Mouse (Mus musculus) ES-E14 (cell line): ENCODE measurements around the gene Scn4b. TPM values are rescaled to one million over a fixed set of nuclear protein-coding genes. Genes with fewer than 3 reads are reported as not detected.

ENCODE experiments used
- DNase-seq: peaks from one replicate; pipeline ENCODE4 v3.0.0-alpha.2; 2013; ENCODE audit warnings: low read depth, low spot score
- H3K27ac ChIP-seq: 2 replicates; pipeline ENCODE4 v1.5.1; 2012; ENCODE audit warnings: low read depth, mild to moderate bottlenecking, low read length, moderate library complexity, mixed read lengths; ENCODE audit not compliant: poor library complexity, insufficient read depth, severe bottlenecking
- H3K36me3 ChIP-seq: 2 replicates; pipeline ENCODE4 v1.6.1; 2012; ENCODE audit warnings: mild to moderate bottlenecking, low read length, moderate library complexity, mixed read lengths; ENCODE audit not compliant: control insufficient read depth, poor library complexity, insufficient read depth, severe bottlenecking
- H3K4me1 ChIP-seq, 2 experiments: fragments of 150-350 bp in 1 of 2; sonication (generic) in 1 of 2; 2 replicates each; pipeline ENCODE4 v1.6.1; 2012; ENCODE audit warnings: low read length in 2 of 2, mild to moderate bottlenecking in 1 of 2, mixed read lengths in 1 of 2; ENCODE audit not compliant: control insufficient read depth in 2 of 2, insufficient read depth in 2 of 2, poor library complexity in 1 of 2
- H3K4me3 ChIP-seq, 2 experiments: fragments of 150-350 bp in 1 of 2; sonication (generic) in 1 of 2; 2 replicates each; pipeline ENCODE4 v1.5.1; 2012; ENCODE audit warnings: low read length in 2 of 2, low read depth in 1 of 2, mild to moderate bottlenecking in 1 of 2, mixed read lengths in 1 of 2; ENCODE audit not compliant: insufficient read depth in 1 of 2, poor library complexity in 1 of 2, severe bottlenecking in 1 of 2
- H3K9ac ChIP-seq: 2 replicates; pipeline ENCODE4 v1.6.1; 2012; ENCODE audit warnings: low read depth, mild to moderate bottlenecking, low read length, mixed read lengths; ENCODE audit not compliant: poor library complexity, insufficient read depth, severe bottlenecking
- H3K9me3 ChIP-seq: fragments of 150-350 bp; sonication (generic); 2 replicates; pipeline ENCODE4 v1.6.1; 2012; ENCODE audit warnings: low read depth, mild to moderate bottlenecking, low read length; ENCODE audit not compliant: control insufficient read depth, insufficient read depth
- CHD2 ChIP-seq: IDR thresholded peaks from 2 replicates; pipeline ENCODE4 v1.6.1; 2014; ENCODE audit warnings: mild to moderate bottlenecking, low read depth, low read length, inconsistent platforms
- HCFC1 ChIP-seq: IDR thresholded peaks from 2 replicates; pipeline ENCODE4 v1.6.1; 2012; ENCODE audit warnings: low read length, inconsistent platforms, borderline replicate concordance; ENCODE audit not compliant: insufficient read depth
- MAFK ChIP-seq: IDR thresholded peaks from 2 replicates; pipeline ENCODE4 v1.6.1; 2014; ENCODE audit warnings: mild to moderate bottlenecking, low read depth, low read length, inconsistent platforms; ENCODE audit not compliant: insufficient read depth
- ZC3H11A ChIP-seq: IDR thresholded peaks from 2 replicates; pipeline ENCODE4 v1.6.1; 2012; ENCODE audit warnings: low read depth, mild to moderate bottlenecking, inconsistent platforms, low read length, borderline replicate concordance
- ZNF384 ChIP-seq: IDR thresholded peaks from 2 replicates; pipeline ENCODE4 v1.6.1; 2012; ENCODE audit warnings: low read depth, low read length, inconsistent platforms
- in situ Hi-C, 2 experiments: fragments of 600-800 bp; cut with MboI; formaldehyde crosslinking; loops; one replicate each; pipeline ENCODE4 v1.15.1; 2025; ENCODE audit warnings: low sequenced_read_pairs in 2 of 2, inconsistent platforms in 1 of 2; ENCODE audit not compliant: unreplicated experiment in 2 of 2
- total RNA-seq: library from RNA; depleted of rRNA; stranded (reverse); fragments of 300-350 nt; gene quantifications from 2 replicates; pipeline ENCODE4 v1.2.3, GENCODE M21; 2012

The Scn4b gene
- total RNA-seq, 1 experiment, result 0.45 TPM

GRCm38 (mm10) chr9:45140945-45141344, 2.8 kb downstream of the Scn4b start:
- in situ Hi-C loops, result loop anchor here (10.0 kb wide), 1 partner anchor 116 kb away; no protein-coding TSS in a partner anchor
- no peaks in the 10 kb centered on the region for H3K36me3 ChIP-seq
- TF ChIP-seq ZNF384, result no peak
- TF ChIP-seq ZC3H11A, result no peak
- TF ChIP-seq MAFK, result no peak
- no peak for TF ChIP-seq HCFC1
- TF ChIP-seq CHD2, result no peak
- no peak for DNase-seq
- H3K4me3 ChIP-seq, result no peak overlapping the region
- no peak overlapping the region for H3K9ac ChIP-seq
- H3K4me1 ChIP-seq, result peaks cover 2 to 5% of the 10 kb centered on the region in 2 experiments; a peak in 1 of 4 replicates
- no peak overlapping the region for H3K27ac ChIP-seq
- H3K9me3 ChIP-seq, result no peaks in the 10 kb centered on the region

- peaks cover 2 to 5% of the 10 kb centered on the region in 2 experiments; a peak in 1 of 4 replicates for H3K4me1 ChIP-seq
- H3K9ac ChIP-seq, result no peak overlapping the region
- in situ Hi-C loops, result loop anchor here (10.0 kb wide), 1 partner anchor 118 kb away; no protein-coding TSS in a partner anchor
- H3K36me3 ChIP-seq, result no peaks in the 10 kb centered on the region
- no peak for DNase-seq
- no peak overlapping the region for H3K4me3 ChIP-seq
- no peak overlapping the region for H3K27ac ChIP-seq
- H3K9me3 ChIP-seq, result no peaks in the 10 kb centered on the region
- TF ChIP-seq MAFK, result no peak
Observed at GRCm38 (mm10) chr9:45142686-45143085, 4.5 kb downstream of the Scn4b start.

GRCm38 (mm10) chr9:45145533-45146266, 7.5 kb downstream of the Scn4b start:
- Histone ChIP-seq H3K36me3 (no peaks in the 10 kb centered on the region), H3K9ac (0 out of 2 replicates have a peak overlapping the region, but pooled peaks have one; percentile 10), H3K27ac (no peak overlapping the region), H3K4me3 (peak overlapping the region; percentile 17 to 47), H3K9me3 (no peaks in the 10 kb centered on the region), H3K4me1 (peaks cover 0 to 5% of the 10 kb centered on the region in 2 experiments; a peak in 1 of 4 replicates)
- no peak for DNase-seq
- in situ Hi-C loops, result loop anchor here (10.0 kb wide), 1 partner anchor 121 kb away; no protein-coding TSS in a partner anchor
- no peak for TF ChIP-seq CHD2
- TF ChIP-seq MAFK, result no peak
- TF ChIP-seq HCFC1, result no peak
- TF ChIP-seq ZNF384, result no peak
- no peak for TF ChIP-seq ZC3H11A

DNA sequence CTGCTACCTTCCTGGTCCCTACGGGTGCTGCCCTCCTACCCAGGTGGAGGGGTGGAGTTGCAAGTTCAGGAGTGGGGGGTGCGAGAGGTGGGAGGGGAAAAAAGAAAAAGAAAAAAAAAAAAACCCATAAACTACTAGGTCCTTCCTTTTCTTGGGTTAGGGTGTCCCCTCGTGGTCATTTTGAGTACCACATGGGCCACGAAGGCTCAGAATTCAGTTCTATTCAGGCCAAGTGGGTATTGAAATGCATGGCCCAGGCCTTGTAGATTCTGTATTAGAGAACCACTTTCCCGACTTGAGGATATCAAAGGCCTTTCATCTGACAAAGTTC, 8.0 kb downstream of the Scn4b start:
- Histone ChIP-seq H3K36me3 (no peaks in the 10 kb centered on the region), H3K9me3 (no peaks in the 10 kb centered on the region), H3K9ac (no peak overlapping the region), H3K27ac (no peak overlapping the region), H3K4me3 (peak overlapping the region; percentile 17 to 47), H3K4me1 (peaks cover 0 to 5% of the 10 kb centered on the region in 2 experiments; a peak in 1 of 4 replicates)
- peak; percentile 60 for DNase-seq
- peak; percentile 95 for TF ChIP-seq ZNF384
- no peak for TF ChIP-seq CHD2
- peak; percentile 71; the same call in 1 of the 2 replicates for TF ChIP-seq ZC3H11A
- in situ Hi-C loops, result loop anchor here (10.0 kb wide), 1 partner anchor 121 kb away; no protein-coding TSS in a partner anchor

- Histone ChIP-seq H3K4me1 (no peaks in the 10 kb centered on the region), H3K9ac (no peak overlapping the region), H3K27ac (no peak overlapping the region), H3K9me3 (no peaks in the 10 kb centered on the region), H3K36me3 (no peaks in the 10 kb centered on the region), H3K4me3 (no peak overlapping the region)
- TF ChIP-seq ZC3H11A (no peak), CHD2 (no peak), ZNF384 (no peak), HCFC1 (no peak), MAFK (no peak)
- no peak for DNase-seq
- in situ Hi-C loops, result no loop called here
Observed at GRCm38 (mm10) chr9:45150933-45151332, 12.7 kb downstream of the Scn4b start.
